Mouse (Mus musculus) cerebellum, adult 2 months (tissue): ENCODE measurements around the gene Nxph1.

Experiments
- CTCF ChIP-seq: fragments of 200-500 bp; IDR thresholded peaks from 2 replicates; pipeline ENCODE4 v1.5.1; 2011; ENCODE audit warnings: low read depth, mild to moderate bottlenecking, control low read depth, low read length, moderate library complexity, borderline replicate concordance; ENCODE audit not compliant: insufficient read depth
- POLR2A ChIP-seq: fragments of 200-500 bp; IDR thresholded peaks from 2 replicates; pipeline ENCODE4 v1.6.1; 2011; ENCODE audit warnings: low read length, control low read depth, borderline replicate concordance; ENCODE audit not compliant: insufficient read depth

DNA sequence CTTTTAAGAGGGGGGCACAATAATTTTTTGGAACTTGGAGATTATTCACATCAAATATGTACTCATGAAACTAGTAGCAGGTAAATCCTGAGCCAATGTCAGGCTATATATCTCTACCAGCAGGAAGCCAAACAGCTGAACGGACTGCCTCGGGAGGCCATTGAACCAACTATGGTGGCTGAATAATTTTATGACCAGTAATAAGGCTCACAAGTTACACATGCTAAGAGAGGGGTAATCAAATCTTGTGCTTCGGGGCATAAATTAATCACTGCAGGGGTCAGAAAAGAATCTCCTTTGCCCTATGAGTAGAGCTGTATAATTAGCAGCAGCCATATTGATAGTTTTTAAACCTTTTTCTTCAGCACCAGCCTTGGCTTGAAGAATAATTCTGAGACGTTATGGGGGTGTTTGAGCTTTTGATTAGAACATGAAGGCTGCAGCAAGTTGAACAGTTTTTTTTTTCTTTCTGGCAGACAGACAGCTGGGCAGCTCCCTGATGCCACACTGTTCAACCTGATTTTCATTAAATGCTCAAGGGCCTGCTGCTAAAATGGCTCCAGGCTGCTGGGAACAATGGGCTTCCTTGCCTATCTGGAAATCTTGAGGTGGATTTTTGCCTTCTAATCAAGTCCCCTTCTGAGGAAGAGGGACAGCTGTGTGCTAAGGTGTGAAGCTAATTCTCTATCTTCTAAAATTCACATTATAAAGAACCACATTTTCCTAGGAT, 272.7 kb downstream of the Nxph1 start:
- TF ChIP-seq POLR2A (no peak), CTCF (no peak)
